Mouse (Mus musculus) left cerebral cortex, adult 2 months (tissue): Measurements from ENCODE around the gene Ubd. TPM values are rescaled to one million over a fixed set of nuclear protein-coding genes. Genes with fewer than 3 reads are reported as not detected.

Experiments
- DNase-seq, 2 experiments: peaks; one replicate each; pipeline ENCODE4 v3.0.0; 2021 to 2022; ENCODE audit warnings: low spot score in 2 of 2, mixed read lengths in 1 of 2; ENCODE audit errors: extremely low spot score in 1 of 2
- H3K27ac ChIP-seq: fragments of 200-600 bp; 2 replicates; pipeline ENCODE4 v1.8.1; 2022
- H3K4me3 ChIP-seq: fragments of 200-600 bp; 2 replicates; pipeline ENCODE4 v1.8.1; 2022
- CTCF ChIP-seq: fragments of 200-600 bp; IDR thresholded peaks from 2 replicates; pipeline ENCODE4 v1.8.1; 2022; ENCODE audit warnings: antibody characterized with exemption, mild to moderate bottlenecking, moderate library complexity
- intact Hi-C: fragments of 180-260 bp; cut with DNase I; formaldehyde crosslinking; loops from one replicate; pipeline ENCODE4 v1.15.1; 2025
- long read RNA-seq, 2 experiments: library from polyadenylated mRNA; stranded (forward); transcript quantifications; one replicate each; pipeline ENCODE4 v2.0.0; 2021; ENCODE audit warnings: borderline mapping rate in 2 of 2
- total RNA-seq, 2 experiments: library from RNA; stranded (reverse); gene quantifications; 2 replicates each; pipeline ENCODE4 v1.2.3; 2021

Gene Ubd
- total RNA-seq, result not detected
- long read RNA-seq, experiment 1, result 0 reads
- long read RNA-seq, experiment 2, result 0 reads

- intact Hi-C loops, result loop anchor here (2.0 kb wide), 1 partner anchor 301 kb away; no protein-coding TSS in a partner anchor
- DNase-seq, result no peak
- H3K27ac ChIP-seq, result no peak within 1 kb of the TSS
- no peak within 1 kb of the TSS for H3K4me3 ChIP-seq
- TF ChIP-seq CTCF, result no peak
Observed at GRCm38 (mm10) chr17:37193656-37194055, at the start of gene Ubd. Ubd (plus strand) TSS chr17:37193892.

GRCm38 (mm10) chr17:37161394-37161793 lies 32.3 kb upstream of the Ubd start, which contains the start of gene Olfr93:
Olfr93 (minus strand) TSS chr17:37161494.
- no peak for TF ChIP-seq CTCF
- intact Hi-C loops, result no loop called here
- Histone ChIP-seq H3K27ac (no peak within 1 kb of the TSS), H3K4me3 (no peak within 1 kb of the TSS)
- no peak for DNase-seq

GRCm38 (mm10) chr17:37185474-37185873 lies 8.2 kb upstream of the Ubd start:
- Histone ChIP-seq H3K27ac (no peak overlapping the region), H3K4me3 (no peak overlapping the region)
- intact Hi-C loops, result no loop called here
- no peak for DNase-seq
- no peak for TF ChIP-seq CTCF

GRCm38 (mm10) chr17:37190711-37191110 lies 3.0 kb upstream of the Ubd start:
- intact Hi-C loops, result no loop called here
- DNase-seq, result peak in 1 of 2 experiments; percentile 21
- no peak overlapping the region for H3K4me3 ChIP-seq
- TF ChIP-seq CTCF, result no peak
- H3K27ac ChIP-seq, result no peak overlapping the region

GRCm38 (mm10) chr17:37193032-37193431 lies 660 bp upstream of the Ubd start:
- no peak overlapping the region for H3K4me3 ChIP-seq
- H3K27ac ChIP-seq, result no peak overlapping the region
- DNase-seq, result no peak
- no peak for TF ChIP-seq CTCF
- intact Hi-C loops, result no loop called here

GRCm38 (mm10) chr17:37194782-37195181 lies 1.1 kb downstream of the Ubd start:
- DNase-seq, result peak in 1 of 2 experiments; percentile 15
- H3K4me3 ChIP-seq, result no peak overlapping the region
- no peak overlapping the region for H3K27ac ChIP-seq
- intact Hi-C loops, result loop anchor here (2.0 kb wide), 1 partner anchor 302 kb away; no protein-coding TSS in a partner anchor
- no peak for TF ChIP-seq CTCF

- peak; percentile 23 to 59 for DNase-seq
- no peak for TF ChIP-seq CTCF
- Histone ChIP-seq H3K4me3 (peak overlapping the region; percentile 56), H3K27ac (no peak overlapping the region)
- intact Hi-C loops, result no loop called here
Observed at GRCm38 (mm10) chr17:37196845-37197724, 3.4 kb downstream of the Ubd start.

- Histone ChIP-seq H3K27ac (no peak within 1 kb of the TSS), H3K4me3 (no peak within 1 kb of the TSS)
- no peak for DNase-seq
- TF ChIP-seq CTCF, result no peak
- intact Hi-C loops, result no loop called here
Observed at GRCm38 (mm10) chr17:37200894-37201293, 7.2 kb downstream of the Ubd start, which contains the start of gene Olfr94. Olfr94 (minus strand) TSS chr17:37200994.

- DNase-seq, result peak; percentile 79 to 83
- Histone ChIP-seq H3K27ac (no peak overlapping the region), H3K4me3 (no peak overlapping the region)
- intact Hi-C loops, result loop anchor here (1.0 kb wide), 2 partner anchors 120 to 311 kb away; no protein-coding TSS in a partner anchor
- TF ChIP-seq CTCF, result no peak; the same call in none of the 2 replicates
Observed at GRCm38 (mm10) chr17:37203206-37203916, 9.7 kb downstream of the Ubd start.

- no peak for DNase-seq
- intact Hi-C loops, result loop anchor here (1.0 kb wide), 2 partner anchors 121 to 312 kb away; no protein-coding TSS in a partner anchor
- no peak overlapping the region for H3K27ac ChIP-seq
- H3K4me3 ChIP-seq, result no peak overlapping the region
- no peak for TF ChIP-seq CTCF
Observed at GRCm38 (mm10) chr17:37203917-37204236, 10.2 kb downstream of the Ubd start.

GRCm38 (mm10) chr17:37210884-37211768 lies 17.4 kb downstream of the Ubd start:
- no peak; the same call in 1 of the 2 replicates for TF ChIP-seq CTCF

More at GRCm38 (mm10) chr17:37210884-37211768, 17.4 kb downstream of the Ubd start:
- intact Hi-C loops, result no loop called here
- peak; percentile 18 to 22 for DNase-seq
- Histone ChIP-seq H3K27ac (no peak overlapping the region), H3K4me3 (peak overlapping the region; percentile 32)
